Mouse (Mus musculus) thymus, adult 2 months (tissue): ENCODE results near the gene Tmem184a.

Experiments
- CTCF ChIP-seq: fragments of 200-500 bp; IDR thresholded peaks from 2 replicates; pipeline ENCODE4 v1.5.1; 2012; ENCODE audit warnings: mild to moderate bottlenecking, control low read depth, low read length, moderate library complexity, borderline replicate concordance; ENCODE audit not compliant: control insufficient read depth, poor library complexity, insufficient read depth; ENCODE audit errors: extremely low read depth
- POLR2A ChIP-seq: fragments of 200-500 bp; IDR thresholded peaks from 2 replicates; pipeline ENCODE4 v1.6.1; 2012; ENCODE audit warnings: mild to moderate bottlenecking, low read length, control low read depth, moderate library complexity; ENCODE audit not compliant: control insufficient read depth, poor library complexity, insufficient read depth; ENCODE audit errors: extremely low read depth

DNA sequence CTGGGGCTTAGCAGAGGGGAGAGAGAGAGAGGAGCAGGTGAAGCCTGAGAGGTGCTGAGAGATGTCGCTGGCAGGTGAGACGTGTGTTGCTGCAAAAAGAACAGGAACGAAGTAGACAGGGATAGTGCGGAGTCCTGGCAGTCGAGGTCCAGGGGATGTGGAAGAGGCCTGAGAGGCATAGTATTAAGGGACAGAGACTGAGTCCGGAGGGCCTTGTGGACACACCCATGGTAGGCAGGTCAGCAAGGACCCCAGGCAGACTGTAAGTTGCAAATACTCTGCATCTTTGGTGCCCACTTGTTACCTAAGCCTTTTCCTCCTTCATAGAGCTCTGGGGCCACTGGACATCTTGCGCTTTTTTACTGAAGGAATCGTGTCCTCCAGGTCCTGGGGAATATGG is 18.5 kb downstream of the Tmem184a start:
- no peak for TF ChIP-seq POLR2A
- TF ChIP-seq CTCF: no peak
